In the genomic region with DNA sequence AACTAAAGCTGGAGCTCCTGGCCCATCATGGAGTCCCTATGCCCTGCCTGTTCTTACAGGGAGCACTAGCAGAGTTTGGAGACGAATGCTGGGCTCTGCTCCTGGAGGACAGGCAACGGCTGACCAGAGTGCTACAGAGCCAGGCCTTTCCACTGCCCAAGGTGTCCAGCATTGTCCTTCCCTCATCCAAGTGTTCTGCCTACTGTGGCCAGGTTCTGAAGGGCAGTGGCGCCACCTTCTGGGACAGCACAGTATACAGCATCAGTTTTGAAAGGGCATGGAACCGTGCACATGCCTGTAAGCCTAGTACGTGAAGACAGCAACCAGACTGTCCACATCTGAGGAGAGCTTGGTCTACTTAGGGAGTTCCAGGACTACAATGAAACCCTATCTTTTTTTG, we compare ENCODE assay signal across 8 mouse cellular contexts. TPM values are rescaled to one million over a fixed set of nuclear protein-coding genes. Genes with fewer than 3 reads are reported as not detected.
DNase-seq lines count a peak whose midpoint lies in the region; ATAC-seq lines count a peak whose summit lies in the region.

No protein-coding gene starts in this region.

- peaks cover 66% of the 10 kb centered on the region for H3K36me3 ChIP-seq in heart, embryonic 14.5 days (ENCODE audit: control insufficient read depth, insufficient read depth, low read length)
- peaks cover 38% of the 10 kb centered on the region for H3K36me3 ChIP-seq in kidney, embryonic 16.5 days (ENCODE audit: insufficient read depth, low read length)
- peaks cover 82% of the 10 kb centered on the region for H3K36me3 ChIP-seq in megakaryocyte, embryonic 14.5 days (replicated peaks; ENCODE audit: low read length)

- ATAC-seq in activated CD4-positive, CD25-positive, alpha-beta regulatory T cell, adult 4 months: peak; percentile 65
- ATAC-seq in heart, embryonic 14.5 days (ENCODE audit: insufficient number of reproducible peaks, insufficient read depth, low FRiP score, low read depth): peak; percentile 37; the same call in 1 of the 2 replicates
- ATAC-seq in kidney, embryonic 16.5 days (ENCODE audit: low FRiP score, low TSS enrichment): peak; percentile 64; the same call in 1 of the 2 replicates

- no peaks in the 10 kb centered on the region for H3K27me3 ChIP-seq in heart, embryonic 14.5 days (ENCODE audit: control insufficient read depth, insufficient read depth, low read length)
- H3K27me3 ChIP-seq in kidney, embryonic 16.5 days (ENCODE audit: insufficient read depth, low read length): no peaks in the 10 kb centered on the region
- no peaks in the 10 kb centered on the region for H3K27me3 ChIP-seq in megakaryocyte, embryonic 14.5 days (replicated peaks)

- H3K4me3 ChIP-seq in heart, embryonic 14.5 days (ENCODE audit: control insufficient read depth in 1 of 2, insufficient read depth in 1 of 2, low read depth in 1 of 2, low read length in 2 of 2): no peak overlapping the region
- H3K4me3 ChIP-seq in kidney, embryonic 16.5 days (ENCODE audit: low read length): no peak overlapping the region
- H3K4me3 ChIP-seq in megakaryocyte, embryonic 14.5 days (replicated peaks): peak overlapping the region; percentile 42

- 42% methylated on average over 5 of the region's 5 CpGs for WGBS in heart, embryonic 14.5 days
- WGBS in kidney, embryonic 16.5 days: 44% methylated on average over 5 of the region's 5 CpGs

- H3K4me1 ChIP-seq in heart, embryonic 14.5 days (ENCODE audit: control insufficient read depth in 2 of 2, insufficient read depth in 2 of 2, low read length in 2 of 2): no peaks in the 10 kb centered on the region
- H3K4me1 ChIP-seq in kidney, embryonic 16.5 days (ENCODE audit: insufficient read depth, low read length): no peaks in the 10 kb centered on the region
- peaks cover 26% of the 10 kb centered on the region for H3K4me1 ChIP-seq in megakaryocyte, embryonic 14.5 days

- no peak overlapping the region for H3K9ac ChIP-seq in heart, embryonic 14.5 days (ENCODE audit: low read length)
- H3K9ac ChIP-seq in kidney, embryonic 16.5 days (replicated peaks; ENCODE audit: low read length): no peak overlapping the region

- intact Hi-C loops in heart, postnatal 25 days (cut with DNase I): no loop called here

- no peak overlapping the region for H3K4me2 ChIP-seq in heart, embryonic 14.5 days (ENCODE audit: low read length)
- no peak overlapping the region for H3K4me2 ChIP-seq in kidney, embryonic 16.5 days (replicated peaks; ENCODE audit: low read depth, low read length)

- no peaks in the 10 kb centered on the region for H3K9me3 ChIP-seq in heart, embryonic 14.5 days (ENCODE audit: control insufficient read depth, low read length)
- H3K9me3 ChIP-seq in kidney, embryonic 16.5 days (ENCODE audit: low read length): no peaks in the 10 kb centered on the region
- H3K9me3 ChIP-seq in megakaryocyte, embryonic 14.5 days: no peaks in the 10 kb centered on the region

- no peak overlapping the region for H3K27ac ChIP-seq in heart, embryonic 14.5 days (replicated peaks in 1 of 2; ENCODE audit: control insufficient read depth in 1 of 2, insufficient read depth in 1 of 2, low read depth in 2 of 2, low read length in 2 of 2)
- no peak overlapping the region for H3K27ac ChIP-seq in kidney, embryonic 16.5 days (ENCODE audit: low read length)

- DNase-seq in heart, adult 11 months: peak; percentile 93
- DNase-seq in heart, postnatal 25 days (ENCODE audit: low spot score): no peak
- peak; percentile 70 for DNase-seq in embryo, embryonic 10.5 days (ENCODE audit: low spot score)
- peak; percentile 61 for DNase-seq in spleen, adult 12 weeks (ENCODE audit: low spot score)

RNA-seq across cellular contexts. Expression of gene Gatd1, which starts 10.6 kb away (rescaled TPM):
- 10 to 100 TPM; 13.8 to 14.2 TPM for total RNA-seq in heart, postnatal 25 days (2021)
- polyA plus RNA-seq in activated CD4-positive, CD25-positive, alpha-beta regulatory T cell, adult 4 months (2017; shearing (Covaris generic)): 10 to 100 TPM; 82.1 to 97.0 TPM
- 25.6 and 30.2 TPM in 2 replicates for polyA plus RNA-seq in heart, embryonic 14.5 days (2014; fragmentation: Nextera tagmentation; extraction: Ambion mirVana)
- 63.7 and 65.3 TPM in 2 replicates for polyA plus RNA-seq in kidney, embryonic 16.5 days (2015; fragmentation: Nextera tagmentation; extraction: Ambion mirVana)
- 11.1 TPM in 1 of 2 replicates, not detected in the other for polyA plus RNA-seq in megakaryocyte, embryonic 14.5 days (2012; ENCODE audit: insufficient read depth, low replicate concordance)

RNA-seq across cellular contexts. Expression of gene Taldo1, which starts 11.3 kb away (rescaled TPM):
- 100 to 1,000 TPM; 124 to 126 TPM for total RNA-seq in heart, postnatal 25 days (2021)
- polyA plus RNA-seq in activated CD4-positive, CD25-positive, alpha-beta regulatory T cell, adult 4 months (2017; shearing (Covaris generic)): 100 to 1,000 TPM; 422 to 471 TPM
- 216 and 221 TPM in 2 replicates for polyA plus RNA-seq in heart, embryonic 14.5 days (2014; fragmentation: Nextera tagmentation; extraction: Ambion mirVana)
- polyA plus RNA-seq in kidney, embryonic 16.5 days (2015; fragmentation: Nextera tagmentation; extraction: Ambion mirVana): 371 and 374 TPM in 2 replicates
- polyA plus RNA-seq in megakaryocyte, embryonic 14.5 days (2012; ENCODE audit: insufficient read depth, low replicate concordance): 173 and 451 TPM in 2 replicates

RNA-seq across cellular contexts. Expression of gene Cend1, which starts 26.0 kb away (rescaled TPM):
- total RNA-seq in heart, postnatal 25 days (2021): under 1 TPM; 0.75 to 0.84 TPM
- polyA plus RNA-seq in activated CD4-positive, CD25-positive, alpha-beta regulatory T cell, adult 4 months (2017; shearing (Covaris generic)): not detected
- polyA plus RNA-seq in heart, embryonic 14.5 days (2014; fragmentation: Nextera tagmentation; extraction: Ambion mirVana): 1.6 and 2.1 TPM in 2 replicates
- 3.0 TPM in 2 replicates for polyA plus RNA-seq in kidney, embryonic 16.5 days (2015; fragmentation: Nextera tagmentation; extraction: Ambion mirVana)
- polyA plus RNA-seq in megakaryocyte, embryonic 14.5 days (2012; ENCODE audit: insufficient read depth, low replicate concordance): not detected in 2 replicates

RNA-seq across cellular contexts. Expression of gene Slc25a22, which starts 34.4 kb away (rescaled TPM):
- total RNA-seq in heart, postnatal 25 days (2021): 10 to 100 TPM; 58.8 to 72.6 TPM
- 10 to 100 TPM; 26.8 to 51.1 TPM for polyA plus RNA-seq in activated CD4-positive, CD25-positive, alpha-beta regulatory T cell, adult 4 months (2017; shearing (Covaris generic))
- 13.0 and 13.3 TPM in 2 replicates for polyA plus RNA-seq in heart, embryonic 14.5 days (2014; fragmentation: Nextera tagmentation; extraction: Ambion mirVana)
- polyA plus RNA-seq in kidney, embryonic 16.5 days (2015; fragmentation: Nextera tagmentation; extraction: Ambion mirVana): 33.2 and 39.9 TPM in 2 replicates
- 22.2 and 47.0 TPM in 2 replicates for polyA plus RNA-seq in megakaryocyte, embryonic 14.5 days (2012; ENCODE audit: insufficient read depth, low replicate concordance)

RNA-seq across cellular contexts. Expression of gene Pidd1, which starts 40.5 kb away (rescaled TPM):
- total RNA-seq in heart, postnatal 25 days (2021): under 1 TPM; 0.39 to 0.86 TPM
- 10 to 100 TPM in 1 of 2 experiments, 1 to 10 TPM in 1; 5.3 to 12.7 TPM for polyA plus RNA-seq in activated CD4-positive, CD25-positive, alpha-beta regulatory T cell, adult 4 months (2017; shearing (Covaris generic))
- 6.1 and 7.1 TPM in 2 replicates for polyA plus RNA-seq in heart, embryonic 14.5 days (2014; fragmentation: Nextera tagmentation; extraction: Ambion mirVana)
- polyA plus RNA-seq in kidney, embryonic 16.5 days (2015; fragmentation: Nextera tagmentation; extraction: Ambion mirVana): 11.4 and 12.6 TPM in 2 replicates
- 13.0 and 25.6 TPM in 2 replicates for polyA plus RNA-seq in megakaryocyte, embryonic 14.5 days (2012; ENCODE audit: insufficient read depth, low replicate concordance)
